Mouse (Mus musculus) ES-E14 (cell line): ENCODE results near the gene Vps8. TPM values are rescaled to one million over a fixed set of nuclear protein-coding genes. Genes with fewer than 3 reads are reported as not detected.

Source experiments
- DNase-seq: peaks from one replicate; pipeline ENCODE4 v3.0.0-alpha.2; 2013; ENCODE audit warnings: low read depth, low spot score
- H3K27ac ChIP-seq: 2 replicates; pipeline ENCODE4 v1.5.1; 2012; ENCODE audit warnings: low read depth, mild to moderate bottlenecking, low read length, moderate library complexity, mixed read lengths; ENCODE audit not compliant: poor library complexity, insufficient read depth, severe bottlenecking
- H3K36me3 ChIP-seq: 2 replicates; pipeline ENCODE4 v1.6.1; 2012; ENCODE audit warnings: mild to moderate bottlenecking, low read length, moderate library complexity, mixed read lengths; ENCODE audit not compliant: control insufficient read depth, poor library complexity, insufficient read depth, severe bottlenecking
- H3K4me1 ChIP-seq, 2 experiments: fragments of 150-350 bp in 1 of 2; sonication (generic) in 1 of 2; 2 replicates each; pipeline ENCODE4 v1.6.1; 2012; ENCODE audit warnings: low read length in 2 of 2, mild to moderate bottlenecking in 1 of 2, mixed read lengths in 1 of 2; ENCODE audit not compliant: control insufficient read depth in 2 of 2, insufficient read depth in 2 of 2, poor library complexity in 1 of 2
- H3K4me3 ChIP-seq, 2 experiments: fragments of 150-350 bp in 1 of 2; sonication (generic) in 1 of 2; 2 replicates each; pipeline ENCODE4 v1.5.1; 2012; ENCODE audit warnings: low read length in 2 of 2, low read depth in 1 of 2, mild to moderate bottlenecking in 1 of 2, mixed read lengths in 1 of 2; ENCODE audit not compliant: insufficient read depth in 1 of 2, poor library complexity in 1 of 2, severe bottlenecking in 1 of 2
- H3K9ac ChIP-seq: 2 replicates; pipeline ENCODE4 v1.6.1; 2012; ENCODE audit warnings: low read depth, mild to moderate bottlenecking, low read length, mixed read lengths; ENCODE audit not compliant: poor library complexity, insufficient read depth, severe bottlenecking
- H3K9me3 ChIP-seq: fragments of 150-350 bp; sonication (generic); 2 replicates; pipeline ENCODE4 v1.6.1; 2012; ENCODE audit warnings: low read depth, mild to moderate bottlenecking, low read length; ENCODE audit not compliant: control insufficient read depth, insufficient read depth
- CHD2 ChIP-seq: IDR thresholded peaks from 2 replicates; pipeline ENCODE4 v1.6.1; 2014; ENCODE audit warnings: mild to moderate bottlenecking, low read depth, low read length, inconsistent platforms
- HCFC1 ChIP-seq: IDR thresholded peaks from 2 replicates; pipeline ENCODE4 v1.6.1; 2012; ENCODE audit warnings: low read length, inconsistent platforms, borderline replicate concordance; ENCODE audit not compliant: insufficient read depth
- MAFK ChIP-seq: IDR thresholded peaks from 2 replicates; pipeline ENCODE4 v1.6.1; 2014; ENCODE audit warnings: mild to moderate bottlenecking, low read depth, low read length, inconsistent platforms; ENCODE audit not compliant: insufficient read depth
- ZC3H11A ChIP-seq: IDR thresholded peaks from 2 replicates; pipeline ENCODE4 v1.6.1; 2012; ENCODE audit warnings: low read depth, mild to moderate bottlenecking, inconsistent platforms, low read length, borderline replicate concordance
- ZNF384 ChIP-seq: IDR thresholded peaks from 2 replicates; pipeline ENCODE4 v1.6.1; 2012; ENCODE audit warnings: low read depth, low read length, inconsistent platforms
- in situ Hi-C, 2 experiments: fragments of 600-800 bp; cut with MboI; formaldehyde crosslinking; loops; one replicate each; pipeline ENCODE4 v1.15.1; 2025; ENCODE audit warnings: low sequenced_read_pairs in 2 of 2, inconsistent platforms in 1 of 2; ENCODE audit not compliant: unreplicated experiment in 2 of 2
- total RNA-seq: library from RNA; depleted of rRNA; stranded (reverse); fragments of 300-350 nt; gene quantifications from 2 replicates; pipeline ENCODE4 v1.2.3, GENCODE M21; 2012

Vps8 gene
- total RNA-seq, 1 experiment, result 12.5 TPM

- Histone ChIP-seq H3K9ac (no peak overlapping the region), H3K9me3 (no peaks in the 10 kb centered on the region), H3K4me1 (no peaks in the 10 kb centered on the region), H3K4me3 (no peak overlapping the region), H3K27ac (no peak overlapping the region), H3K36me3 (no peaks in the 10 kb centered on the region)
- TF ChIP-seq ZC3H11A (no peak), ZNF384 (no peak), HCFC1 (no peak), MAFK (no peak), CHD2 (no peak)
- no peak for DNase-seq
- in situ Hi-C loops, result no loop called here
Observed at GRCm38 (mm10) chr16:21630614-21631013, 207.7 kb downstream of the Vps8 start.

GRCm38 (mm10) chr16:21631815-21632222, 208.9 kb downstream of the Vps8 start:
- no peak overlapping the region for H3K27ac ChIP-seq

GRCm38 (mm10) chr16:21634460-21634859, 211.5 kb downstream of the Vps8 start:
- Histone ChIP-seq H3K9ac (no peak overlapping the region), H3K36me3 (no peaks in the 10 kb centered on the region), H3K4me3 (no peak overlapping the region), H3K4me1 (no peaks in the 10 kb centered on the region), H3K27ac (no peak overlapping the region), H3K9me3 (no peaks in the 10 kb centered on the region)
- TF ChIP-seq HCFC1 (no peak), MAFK (no peak), ZNF384 (no peak), CHD2 (no peak), ZC3H11A (no peak)
- in situ Hi-C loops, result no loop called here
- no peak for DNase-seq

More at GRCm38 (mm10) chr16:21631815-21632222, 208.9 kb downstream of the Vps8 start:
- H3K9me3 ChIP-seq, result no peaks in the 10 kb centered on the region
- no peaks in the 10 kb centered on the region for H3K36me3 ChIP-seq
- no peak overlapping the region for H3K4me3 ChIP-seq
- in situ Hi-C loops, result no loop called here
- TF ChIP-seq ZNF384, result no peak
- TF ChIP-seq ZC3H11A, result no peak
- DNase-seq, result no peak
- no peak overlapping the region for H3K9ac ChIP-seq
- H3K4me1 ChIP-seq, result no peaks in the 10 kb centered on the region

GRCm38 (mm10) chr16:21636156-21636853, 213.4 kb downstream of the Vps8 start:
- Histone ChIP-seq H3K4me1 (no peaks in the 10 kb centered on the region), H3K9ac (no peak overlapping the region), H3K4me3 (no peak overlapping the region), H3K36me3 (no peaks in the 10 kb centered on the region), H3K9me3 (no peaks in the 10 kb centered on the region), H3K27ac (no peak overlapping the region)
- no peak for TF ChIP-seq CHD2
- TF ChIP-seq HCFC1, result no peak
- no peak for TF ChIP-seq ZNF384
- no peak for TF ChIP-seq MAFK
- TF ChIP-seq ZC3H11A, result no peak
- no peak for DNase-seq
- in situ Hi-C loops, result no loop called here
